Mouse (Mus musculus): ENCODE measurements at regions not wholly inside any gene's neighbourhood (a gene's known extent, or its start where the extent isn't known, plus 50 kb on each side); places are given as distances from the start of the nearest gene placed in this dataset.
A peak's percentile ranks its signal among the peaks of the same experiment; 100 is the strongest.

GRCm38 (mm10) chr6:11796361-11796760 lies 110.9 kb downstream of the Ndufa4 start:
- no peak overlapping the region for H3K27ac ChIP-seq
- no peaks in the 10 kb centered on the region for H3K4me1 ChIP-seq (ENCODE audit: control insufficient read depth, insufficient read depth, low read length)
- TF ChIP-seq CTCF (IDR thresholded peaks at IDR 0.05) (no peak), EP300 (IDR thresholded peaks at IDR 0.05; ENCODE audit: insufficient read depth, low read depth, low read length) (no peak)
- H3K79me2 ChIP-seq (replicated peaks; ENCODE audit: control insufficient read depth, insufficient read depth, low read length) = no peaks in the 10 kb centered on the region
- no peak overlapping the region for H3K4me3 ChIP-seq
- intact Hi-C loops (cut with DNase I) = no loop called here
- no peak for DNase-seq
- no peaks in the 10 kb centered on the region for H3K27me3 ChIP-seq (ENCODE audit: control insufficient read depth, insufficient read depth, low read length)
- 60% methylated on average over 3 of the region's 3 CpGs for WGBS
- no peaks in the 10 kb centered on the region for H3K36me3 ChIP-seq (ENCODE audit: control insufficient read depth, insufficient read depth, low read length)
- H3K9ac ChIP-seq (ENCODE audit: low read depth, low read length) = no peak overlapping the region

DNA sequence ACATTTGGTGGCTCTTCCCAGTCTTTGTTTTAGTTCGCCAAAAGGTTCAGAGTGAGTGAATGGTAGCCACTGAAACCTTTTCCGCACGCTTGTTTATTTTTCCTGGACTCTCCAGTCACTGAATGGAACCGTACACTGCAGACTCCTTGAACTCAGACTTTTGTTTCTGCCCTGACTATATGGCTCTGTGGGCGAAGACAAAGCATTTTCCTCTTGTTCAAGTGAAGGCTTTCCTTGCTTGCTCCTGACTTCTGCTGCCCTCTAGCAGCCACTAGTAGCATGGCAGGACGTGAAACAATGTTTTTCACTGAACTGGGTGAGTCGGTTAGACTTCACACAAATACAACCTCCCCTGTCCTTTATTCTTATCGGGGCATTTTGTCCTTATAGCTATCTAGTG lies 113.9 kb downstream of the Ndufa4 start:
- whole genome bisulfite sequencing = 29% methylated on average over 8 of the region's 8 CpGs
- Histone ChIP-seq H3K27ac (no peak overlapping the region), H3K4me3 (no peak overlapping the region), H3K79me2 (replicated peaks; ENCODE audit: control insufficient read depth, insufficient read depth, low read length) (no peaks in the 10 kb centered on the region), H3K9ac (ENCODE audit: low read depth, low read length) (no peak overlapping the region), H3K4me1 (ENCODE audit: control insufficient read depth, insufficient read depth, low read length) (no peaks in the 10 kb centered on the region), H3K36me3 (ENCODE audit: control insufficient read depth, insufficient read depth, low read length) (no peaks in the 10 kb centered on the region), H3K27me3 (ENCODE audit: control insufficient read depth, insufficient read depth, low read length) (no peaks in the 10 kb centered on the region)
- TF ChIP-seq POLR2A (IDR thresholded peaks at IDR 0.05; ENCODE audit: insufficient read depth, low read depth, low read length) = no peak
- peak; percentile 65 for TF ChIP-seq CTCF (IDR thresholded peaks at IDR 0.05)
- intact Hi-C loops (cut with DNase I) = no loop called here
- DNase-seq = no peak

DNA sequence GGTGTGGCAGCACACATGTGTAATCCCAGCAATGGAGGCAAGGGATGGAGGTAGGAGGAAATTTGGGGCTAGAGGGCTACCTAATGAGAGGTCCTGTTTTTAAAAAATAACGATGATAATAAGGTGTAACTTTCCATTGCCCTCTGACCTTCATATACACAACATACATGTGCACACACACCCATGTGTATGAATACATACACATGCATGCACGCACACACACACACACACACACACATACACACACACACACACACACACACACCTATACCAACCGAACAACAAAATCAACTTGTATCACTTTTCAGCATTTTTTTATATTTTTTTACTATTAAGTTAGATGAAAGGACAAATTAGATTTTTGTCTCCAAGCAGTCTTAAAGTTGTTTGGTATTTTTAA lies 115.1 kb downstream of the Ndufa4 start:
- H3K27ac ChIP-seq = no peak overlapping the region
- DNase-seq = no peak
- H3K9ac ChIP-seq (ENCODE audit: low read depth, low read length) = no peak overlapping the region
- WGBS = 78% methylated on average over 3 of the region's 3 CpGs
- H3K4me3 ChIP-seq = no peak overlapping the region
- intact Hi-C loops (cut with DNase I) = no loop called here
- no peaks in the 10 kb centered on the region for H3K36me3 ChIP-seq (ENCODE audit: control insufficient read depth, insufficient read depth, low read length)
- no peak for TF ChIP-seq CTCF (IDR thresholded peaks at IDR 0.05)
- TF ChIP-seq EP300 (IDR thresholded peaks at IDR 0.05; ENCODE audit: insufficient read depth, low read depth, low read length) = no peak
- no peak for TF ChIP-seq POLR2A (IDR thresholded peaks at IDR 0.05; ENCODE audit: insufficient read depth, low read depth, low read length)
- H3K79me2 ChIP-seq (replicated peaks; ENCODE audit: control insufficient read depth, insufficient read depth, low read length) = no peaks in the 10 kb centered on the region
- no peaks in the 10 kb centered on the region for H3K27me3 ChIP-seq (ENCODE audit: control insufficient read depth, insufficient read depth, low read length)
- H3K4me1 ChIP-seq (ENCODE audit: control insufficient read depth, insufficient read depth, low read length) = no peaks in the 10 kb centered on the region

DNA sequence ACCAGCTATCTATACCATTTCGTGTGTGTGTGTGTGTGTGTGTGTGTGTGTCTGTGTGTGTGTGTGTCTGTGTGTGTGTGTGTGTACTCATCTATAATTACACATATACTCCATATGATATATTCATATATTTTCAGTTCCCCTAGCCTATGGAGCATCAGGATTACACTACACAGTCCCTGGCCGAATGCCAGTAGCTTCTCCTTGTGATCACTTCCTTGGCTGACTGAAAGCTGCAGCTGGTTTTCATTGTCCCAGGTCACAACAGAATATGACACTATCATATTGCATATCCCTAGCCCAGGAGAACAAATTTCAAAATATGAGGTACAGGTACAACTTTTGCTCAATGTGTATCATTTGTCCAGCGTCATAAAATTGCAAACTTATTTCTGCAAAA lies 116.2 kb downstream of the Ndufa4 start:
- H3K36me3 ChIP-seq (ENCODE audit: control insufficient read depth, insufficient read depth, low read length) = no peaks in the 10 kb centered on the region
- WGBS = 53% methylated on average over 3 of the region's 3 CpGs
- TF ChIP-seq CTCF (IDR thresholded peaks at IDR 0.05) = no peak
- no peak overlapping the region for H3K9ac ChIP-seq (ENCODE audit: low read depth, low read length)
- no peaks in the 10 kb centered on the region for H3K4me1 ChIP-seq (ENCODE audit: control insufficient read depth, insufficient read depth, low read length)
- DNase-seq = no peak
- H3K79me2 ChIP-seq (replicated peaks; ENCODE audit: control insufficient read depth, insufficient read depth, low read length) = no peaks in the 10 kb centered on the region
- no peak overlapping the region for H3K4me3 ChIP-seq
- H3K27ac ChIP-seq = no peak overlapping the region
- intact Hi-C loops (cut with DNase I) = no loop called here
- no peaks in the 10 kb centered on the region for H3K27me3 ChIP-seq (ENCODE audit: control insufficient read depth, insufficient read depth, low read length)

DNA sequence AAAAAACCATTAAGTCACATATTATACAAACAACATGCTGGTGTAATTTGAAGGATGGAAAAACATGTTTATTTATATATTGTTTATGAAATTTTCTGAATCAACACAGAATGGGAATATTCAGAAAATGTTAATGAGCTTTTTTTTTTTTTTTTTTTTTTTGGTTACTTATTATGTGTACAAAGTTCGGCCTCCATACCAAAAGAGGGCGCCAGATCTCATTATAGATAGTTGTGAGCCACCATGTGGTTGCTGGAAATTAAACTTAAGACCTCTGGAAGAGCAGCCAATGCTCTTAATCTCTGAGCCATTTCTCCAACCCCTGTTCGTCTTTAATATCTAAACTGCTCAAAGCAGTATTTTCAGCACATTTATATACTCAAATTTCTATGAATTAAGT lies 133.3 kb downstream of the Ndufa4 start:
- DNase-seq = no peak
- H3K27ac ChIP-seq = no peak overlapping the region
- no peaks in the 10 kb centered on the region for H3K4me1 ChIP-seq (ENCODE audit: control insufficient read depth, insufficient read depth, low read length)
- no peaks in the 10 kb centered on the region for H3K79me2 ChIP-seq (replicated peaks; ENCODE audit: control insufficient read depth, insufficient read depth, low read length)
- 73% methylated on average over 3 of the region's 3 CpGs for WGBS
- no peak for TF ChIP-seq POLR2A (IDR thresholded peaks at IDR 0.05; ENCODE audit: insufficient read depth, low read depth, low read length)
- no peak for TF ChIP-seq EP300 (IDR thresholded peaks at IDR 0.05; ENCODE audit: insufficient read depth, low read depth, low read length)
- TF ChIP-seq CTCF (IDR thresholded peaks at IDR 0.05) = 0 out of 2 replicates have a peak, but pooled peaks have one; percentile 6
- no peak overlapping the region for H3K4me3 ChIP-seq
- intact Hi-C loops (cut with DNase I) = no loop called here
- H3K27me3 ChIP-seq (ENCODE audit: control insufficient read depth, insufficient read depth, low read length) = no peaks in the 10 kb centered on the region
- H3K36me3 ChIP-seq (ENCODE audit: control insufficient read depth, insufficient read depth, low read length) = no peaks in the 10 kb centered on the region
- H3K9ac ChIP-seq (ENCODE audit: low read depth, low read length) = no peak overlapping the region

GRCm38 (mm10) chr6:11762912-11763311 lies 144.4 kb downstream of the Ndufa4 start:
- intact Hi-C loops (cut with DNase I) = no loop called here

DNA sequence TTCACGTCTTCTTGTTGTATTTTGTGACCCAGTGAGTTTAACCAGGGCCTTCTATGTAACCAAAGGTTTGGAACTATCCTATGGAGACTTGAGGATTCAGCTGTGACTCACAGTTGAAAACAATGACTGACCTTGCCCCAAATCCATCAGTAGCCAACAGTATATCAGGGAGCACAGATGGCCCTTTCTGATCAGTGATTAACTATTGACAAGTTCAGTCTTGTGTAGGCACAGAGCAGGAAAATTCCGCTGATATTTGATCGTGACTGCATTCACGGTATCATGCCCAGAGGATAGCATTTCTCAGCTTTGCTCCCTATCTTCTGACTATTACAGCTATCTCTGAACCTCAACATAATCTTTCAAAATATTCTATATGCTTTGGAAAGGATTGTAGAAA lies 169.6 kb downstream of the Ndufa4 start:
- intact Hi-C loops (cut with DNase I) = no loop called here
- Histone ChIP-seq H3K27ac (no peak overlapping the region), H3K36me3 (ENCODE audit: control insufficient read depth, insufficient read depth, low read length) (no peaks in the 10 kb centered on the region), H3K27me3 (ENCODE audit: control insufficient read depth, insufficient read depth, low read length) (no peaks in the 10 kb centered on the region), H3K4me1 (ENCODE audit: control insufficient read depth, insufficient read depth, low read length) (no peaks in the 10 kb centered on the region), H3K79me2 (replicated peaks; ENCODE audit: control insufficient read depth, insufficient read depth, low read length) (no peaks in the 10 kb centered on the region), H3K9ac (ENCODE audit: low read depth, low read length) (no peak overlapping the region), H3K4me3 (no peak overlapping the region)
- no peak for TF ChIP-seq POLR2A (IDR thresholded peaks at IDR 0.05; ENCODE audit: insufficient read depth, low read depth, low read length)
- no peak for TF ChIP-seq CTCF (IDR thresholded peaks at IDR 0.05)
- TF ChIP-seq EP300 (IDR thresholded peaks at IDR 0.05; ENCODE audit: insufficient read depth, low read depth, low read length) = no peak
- DNase-seq = no peak
- 64% methylated on average over 4 of the region's 4 CpGs for WGBS

More at GRCm38 (mm10) chr6:11762912-11763311, 144.4 kb downstream of the Ndufa4 start:
- no peak for TF ChIP-seq EP300 (IDR thresholded peaks at IDR 0.05; ENCODE audit: insufficient read depth, low read depth, low read length)
- Histone ChIP-seq H3K4me3 (no peak overlapping the region), H3K9ac (ENCODE audit: low read depth, low read length) (no peak overlapping the region), H3K4me1 (ENCODE audit: control insufficient read depth, insufficient read depth, low read length) (no peaks in the 10 kb centered on the region), H3K27me3 (ENCODE audit: control insufficient read depth, insufficient read depth, low read length) (no peaks in the 10 kb centered on the region), H3K79me2 (replicated peaks; ENCODE audit: control insufficient read depth, insufficient read depth, low read length) (no peaks in the 10 kb centered on the region), H3K36me3 (ENCODE audit: control insufficient read depth, insufficient read depth, low read length) (no peaks in the 10 kb centered on the region), H3K27ac (no peak overlapping the region)
- DNase-seq = no peak

Measured in heart, adult 2 months (tissue).